Mouse (Mus musculus) frontal cortex, postnatal 14 days (tissue): ENCODE measurements around the gene Sprr2j-ps.

ENCODE experiments used
- DNase-seq, 2 experiments: peaks; one replicate each; pipeline ENCODE4 v3.0.0; 2022; ENCODE audit warnings: low spot score in 2 of 2

Sprr2j-ps gene

DNA sequence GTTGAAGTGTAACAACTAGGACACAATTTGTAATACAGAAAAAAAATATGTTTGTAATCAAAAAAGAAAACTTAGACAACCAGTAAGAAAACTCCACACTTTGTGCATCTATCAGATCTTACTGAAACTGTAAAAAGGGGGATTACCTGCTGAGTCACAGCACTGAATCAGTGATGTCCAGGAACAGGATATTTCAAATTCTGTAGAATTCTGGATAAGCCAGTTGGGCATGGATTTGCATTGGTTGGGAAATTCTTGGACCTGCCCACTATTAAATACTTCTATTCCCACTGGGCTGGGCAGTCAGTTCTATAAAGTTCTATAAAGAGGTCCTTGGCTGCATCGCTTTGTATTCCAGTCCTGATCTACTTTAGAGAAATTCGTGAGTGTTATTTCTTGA is at the start of gene Sprr2j-ps:
Gene Sprr2j-ps, plus strand, starts transcription at position 301 of the 400 bp plus-strand sequence.
- DNase-seq, result no peak

DNA sequence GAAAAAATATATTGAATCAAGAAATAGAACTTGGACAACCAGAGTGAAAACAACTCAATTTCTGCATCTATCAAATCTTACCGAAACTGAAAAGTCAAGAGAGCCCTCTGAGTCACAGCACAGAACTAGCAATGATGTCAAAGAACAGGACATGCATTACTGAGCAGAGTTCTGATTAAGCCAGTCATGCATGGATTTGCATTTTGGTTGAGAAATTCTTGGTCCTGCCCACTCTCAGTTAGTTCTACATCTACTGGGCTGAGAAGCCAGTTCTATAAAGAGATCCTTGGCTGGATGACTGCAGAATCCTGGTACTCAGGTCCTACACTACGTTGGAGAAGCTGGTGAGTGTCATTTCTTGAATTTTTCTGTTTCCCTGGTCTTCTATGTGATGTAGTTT is 44.3 kb upstream of the Sprr2j-ps start:
- DNase-seq, result no peak

DNA sequence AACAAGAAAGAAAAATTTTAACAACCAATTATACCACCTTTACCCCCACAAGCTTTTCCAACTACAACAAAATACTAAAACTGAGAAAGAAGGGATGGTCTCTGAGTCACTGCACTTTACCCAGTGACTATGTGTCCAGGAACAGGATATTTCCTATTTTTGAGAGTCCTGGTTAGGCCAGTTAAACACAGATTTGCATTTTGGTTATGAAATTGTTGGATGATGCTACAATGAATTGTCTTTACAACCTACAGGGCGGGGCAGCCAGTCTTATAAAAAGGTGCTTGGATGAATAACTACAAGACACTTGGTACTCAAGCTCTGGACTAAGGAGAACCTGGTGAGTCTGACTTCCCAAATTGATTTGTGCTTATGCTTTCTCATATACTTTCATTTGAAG is 32.5 kb upstream of the Sprr2j-ps start, which contains the start of gene Sprr2h:
Gene Sprr2h, plus strand, starts transcription at position 301 of the 400 bp plus-strand sequence.
- DNase-seq, result no peak

DNA sequence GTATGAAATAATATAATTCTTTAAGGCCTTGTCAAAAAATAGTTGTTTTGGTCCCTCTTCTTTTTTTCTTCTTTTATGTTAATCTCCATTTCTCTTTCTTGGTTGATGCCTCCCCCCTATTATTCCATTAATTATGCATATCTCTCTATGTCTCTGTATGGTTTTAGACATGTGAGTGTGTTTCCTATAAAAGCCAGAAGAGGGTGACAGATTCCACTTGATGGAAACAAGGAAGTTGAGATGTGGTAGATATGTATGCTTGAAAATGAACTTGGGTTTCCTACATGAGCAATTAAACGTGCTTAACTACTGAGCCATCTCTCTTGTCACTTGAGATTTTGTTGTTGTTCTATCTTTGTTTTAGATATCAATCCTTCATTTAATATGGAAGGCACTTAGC is 23.6 kb upstream of the Sprr2j-ps start:
- DNase-seq, result no peak

DNA sequence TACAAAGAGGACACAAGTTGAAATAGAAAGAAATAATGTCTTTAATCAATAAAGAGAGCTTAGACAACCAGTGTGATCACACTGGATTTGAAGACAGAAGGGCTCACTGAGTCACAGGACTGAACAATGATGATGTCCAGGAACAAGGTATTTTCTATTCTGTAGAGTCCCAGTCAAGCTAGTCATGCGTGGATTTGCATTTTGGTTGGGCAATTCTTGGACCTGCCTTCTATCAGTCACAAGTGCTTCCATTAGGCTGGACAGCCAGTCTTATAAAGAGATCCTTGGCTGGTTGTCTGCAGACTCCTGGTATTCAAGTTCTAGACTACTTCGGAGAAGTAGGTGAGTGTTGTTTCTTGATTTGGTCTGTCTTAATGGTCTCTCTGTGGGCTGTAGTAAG is 10.2 kb upstream of the Sprr2j-ps start, which contains the start of gene Sprr2i:
Gene Sprr2i, plus strand, starts transcription at position 301 of the 400 bp plus-strand sequence.
- no peak for DNase-seq

DNA sequence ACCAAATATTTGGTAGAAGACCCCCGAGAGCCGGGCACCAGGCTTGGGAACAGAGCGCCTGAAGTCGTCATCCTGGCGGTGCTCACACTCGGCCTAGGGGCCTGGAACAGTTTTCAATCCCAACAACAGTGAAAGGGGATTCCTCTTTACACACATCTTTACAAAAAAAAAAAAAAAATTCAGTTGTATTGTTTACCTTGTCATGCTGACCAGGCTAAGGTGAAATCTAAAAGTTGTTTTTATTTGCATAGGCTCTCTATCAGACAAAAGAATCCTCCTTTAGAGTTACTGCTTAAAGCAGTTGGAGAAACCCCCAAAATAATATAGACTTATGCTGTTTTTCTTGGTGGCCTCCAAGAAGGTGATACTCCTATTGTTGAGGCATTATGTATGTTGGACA is 11.4 kb downstream of the Sprr2j-ps start, which contains the start of gene Gm9774:
Gene Gm9774, minus strand, starts transcription at position 101 of the 400 bp plus-strand sequence.
- DNase-seq, result no peak

DNA sequence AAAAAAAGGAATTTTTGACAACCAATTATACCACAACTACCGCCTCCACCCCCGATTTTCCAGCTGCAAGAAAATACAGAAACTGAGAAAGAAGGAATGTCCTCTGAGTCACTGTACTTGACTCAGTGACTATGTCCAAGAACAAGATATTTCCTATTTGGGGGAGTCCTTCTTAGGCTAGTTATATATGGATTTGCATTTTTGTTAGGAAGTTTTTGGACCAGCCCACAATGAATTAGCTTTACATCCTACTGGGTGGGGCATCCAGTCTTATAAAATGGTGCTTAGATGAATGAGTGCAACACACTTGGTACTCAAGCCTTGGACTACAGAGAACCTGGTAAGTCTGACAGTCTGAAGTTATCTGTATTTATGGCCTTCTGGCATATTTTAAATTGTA is 14.4 kb downstream of the Sprr2j-ps start, which contains the start of gene Sprr2k:
Gene Sprr2k, plus strand, starts transcription at position 301 of the 400 bp plus-strand sequence.
- DNase-seq, result no peak

DNA sequence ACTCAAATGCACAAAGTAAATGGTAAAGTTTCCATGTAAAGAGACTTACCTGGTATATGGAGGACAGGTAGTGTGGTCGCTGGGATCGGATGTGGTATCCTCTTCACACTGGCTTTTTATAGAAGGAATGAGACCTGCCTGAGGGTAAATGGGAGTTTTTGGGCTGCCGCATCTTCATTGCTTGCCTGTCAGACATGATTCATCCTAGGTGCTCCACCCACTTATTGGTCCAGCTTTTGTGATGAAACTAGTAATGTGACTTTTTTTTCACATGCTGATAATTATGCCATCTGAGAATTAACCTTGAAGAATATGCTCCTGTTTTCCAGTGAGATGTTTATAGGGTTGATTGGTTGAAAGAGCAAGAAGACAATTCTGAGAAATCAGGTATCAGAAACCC is 20.8 kb downstream of the Sprr2j-ps start, which contains the start of gene Sprr1b:
Gene Sprr1b, minus strand, starts transcription at position 101 of the 400 bp plus-strand sequence.
- DNase-seq, result no peak

DNA sequence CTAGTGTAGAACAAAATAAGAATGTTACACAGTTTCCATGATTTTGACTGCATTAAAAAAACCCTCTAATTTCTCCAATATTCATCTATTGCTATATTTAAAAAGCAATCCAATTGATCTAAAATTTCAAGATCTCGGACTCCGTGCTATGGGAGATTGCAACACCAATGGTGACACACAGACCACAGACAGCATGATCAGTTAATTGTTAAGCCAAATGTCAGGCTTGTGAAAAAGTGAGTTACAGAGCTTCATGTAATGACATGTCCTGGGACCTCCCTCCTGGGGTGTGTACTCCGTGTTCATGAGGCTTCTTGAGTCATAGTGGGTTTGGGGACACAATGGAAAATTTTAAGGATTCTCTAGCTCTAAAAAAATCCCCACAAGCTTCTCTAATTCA is 22.3 kb downstream of the Sprr2j-ps start:
- no peak for DNase-seq

DNA sequence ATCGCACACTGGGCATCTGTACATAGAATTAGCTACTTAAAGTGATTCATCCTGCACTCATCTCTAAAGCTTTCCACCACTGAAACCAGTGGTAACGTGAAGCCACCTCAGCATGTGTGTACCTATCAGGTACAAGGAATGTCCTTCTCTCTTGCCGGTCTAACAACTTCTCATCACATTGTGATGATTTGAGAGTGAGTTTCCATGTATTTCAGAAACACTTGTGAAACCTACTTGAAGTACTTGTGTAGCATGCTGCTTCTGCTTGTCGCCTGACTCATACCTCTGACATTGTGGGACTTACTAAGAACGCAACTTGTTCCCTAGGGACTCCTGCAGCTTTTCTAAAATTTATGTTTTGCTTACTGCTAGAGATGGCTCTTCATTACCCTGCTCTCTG is 37.3 kb downstream of the Sprr2j-ps start:
- DNase-seq, result no peak

DNA sequence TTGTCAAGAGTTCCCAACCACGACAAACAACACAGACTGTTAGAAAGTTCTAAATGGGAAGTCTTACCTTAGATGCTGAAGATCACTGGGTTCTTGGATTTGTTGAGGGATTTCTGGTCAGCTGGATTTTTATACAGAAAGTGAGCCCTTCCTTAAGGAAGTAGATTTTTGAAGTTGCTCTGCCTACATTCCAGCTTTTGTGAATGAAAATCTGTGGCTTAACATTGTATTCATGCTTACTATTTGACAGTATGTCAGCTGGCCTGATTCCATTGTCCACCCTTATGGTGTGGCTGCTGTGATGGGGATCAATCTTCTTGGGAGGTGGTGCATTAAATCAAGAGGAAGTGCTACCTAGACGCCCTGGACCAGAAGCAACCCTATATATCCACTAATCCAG is 40.7 kb downstream of the Sprr2j-ps start, which contains the start of gene Sprr3:
Gene Sprr3, minus strand, starts transcription at position 101 of the 400 bp plus-strand sequence.
- no peak for DNase-seq

DNA sequence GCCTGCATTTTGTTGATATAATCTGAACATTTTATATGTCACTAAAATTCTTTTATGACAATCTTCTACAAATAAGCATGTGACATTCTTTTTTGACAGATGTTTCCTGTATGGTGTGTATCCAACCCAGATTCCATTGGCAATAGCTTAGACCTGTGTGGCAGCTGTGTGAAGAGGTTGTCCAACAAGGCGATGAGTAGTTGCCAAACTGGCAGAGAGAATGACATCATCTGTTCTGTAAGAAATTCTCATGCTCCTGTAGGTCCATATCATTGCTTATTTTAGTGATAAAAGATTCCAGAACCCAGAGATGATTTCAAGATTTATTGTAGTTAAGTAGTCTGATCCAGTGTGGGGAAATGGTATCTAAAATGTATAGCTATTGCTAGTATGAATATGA is 48.7 kb downstream of the Sprr2j-ps start:
- DNase-seq, result no peak

DNA sequence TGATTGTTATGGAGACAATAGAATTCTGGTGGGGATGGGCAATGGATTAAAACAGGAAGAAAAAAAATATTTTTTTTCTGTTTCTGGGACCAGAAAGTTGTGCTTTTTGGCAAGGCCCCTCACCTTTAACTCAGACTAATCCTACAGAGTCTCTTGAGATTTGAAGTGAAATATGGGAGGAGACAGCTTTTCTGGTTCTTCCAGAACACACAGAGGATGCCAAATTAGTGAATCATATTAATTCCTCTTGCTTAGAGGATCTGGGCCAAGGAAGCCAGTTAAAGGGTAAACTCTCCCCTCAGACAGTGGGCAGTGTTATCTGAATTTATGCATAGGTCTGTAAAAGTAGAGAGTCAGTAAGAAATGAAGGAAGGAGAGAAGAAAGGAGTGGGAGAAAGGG is 49.5 kb downstream of the Sprr2j-ps start:
- DNase-seq, result no peak
